Mouse (Mus musculus): Measurements from ENCODE around the gene Npb.

The Npb gene

DNA sequence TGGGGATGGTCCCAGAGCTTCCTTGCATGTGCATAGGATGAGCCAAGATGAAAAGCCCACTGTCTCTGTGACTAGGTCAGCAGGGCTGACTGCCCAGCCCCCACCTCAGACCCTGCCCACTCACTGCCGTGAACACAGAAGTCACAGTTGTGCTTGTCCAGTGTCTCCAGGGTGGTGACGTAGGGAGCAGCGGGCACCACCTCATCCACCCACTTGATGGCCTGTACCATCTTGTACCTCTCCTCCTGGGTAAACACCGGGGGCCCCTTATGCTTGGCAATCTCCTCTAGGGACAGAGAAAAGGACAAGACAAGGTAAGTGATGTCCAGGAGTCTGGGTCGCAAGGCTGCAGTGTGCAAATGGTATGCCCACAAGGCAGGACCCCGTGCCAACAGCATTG is 6.9 kb downstream of the Npb start:
- DNase-seq (ENCODE audit: low spot score in 2 of 2) = no peak

DNA sequence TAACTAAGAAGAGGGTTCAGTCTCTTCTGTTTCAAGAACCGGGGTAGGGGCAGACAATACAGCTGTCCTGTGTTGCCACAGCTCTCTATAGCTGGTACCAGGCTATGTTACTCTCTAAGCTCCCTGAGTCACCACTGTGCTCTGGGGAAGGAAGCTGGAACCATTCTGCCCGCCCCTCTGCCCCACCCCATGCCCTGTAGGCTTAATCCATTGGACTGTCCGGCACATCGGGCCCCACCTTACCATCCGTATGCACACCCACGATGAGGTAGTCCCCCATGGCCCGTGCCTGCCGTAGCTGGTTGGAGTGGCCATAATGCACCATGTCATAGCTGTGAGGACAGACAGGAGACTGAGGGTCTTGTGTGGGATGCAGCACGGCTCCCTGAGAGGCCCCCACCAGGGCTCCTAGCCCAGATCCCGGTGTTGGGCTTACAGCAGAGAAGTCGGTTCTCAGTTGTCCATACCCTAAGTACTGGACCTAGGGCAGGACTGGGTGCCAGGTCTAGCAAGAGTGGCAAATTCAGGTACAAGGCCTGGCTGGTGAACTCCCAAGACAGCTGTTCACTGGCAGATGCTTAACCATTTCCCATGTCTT is 7.4 kb downstream of the Npb start:
- DNase-seq (ENCODE audit: low spot score in 2 of 2) = no peak

DNA sequence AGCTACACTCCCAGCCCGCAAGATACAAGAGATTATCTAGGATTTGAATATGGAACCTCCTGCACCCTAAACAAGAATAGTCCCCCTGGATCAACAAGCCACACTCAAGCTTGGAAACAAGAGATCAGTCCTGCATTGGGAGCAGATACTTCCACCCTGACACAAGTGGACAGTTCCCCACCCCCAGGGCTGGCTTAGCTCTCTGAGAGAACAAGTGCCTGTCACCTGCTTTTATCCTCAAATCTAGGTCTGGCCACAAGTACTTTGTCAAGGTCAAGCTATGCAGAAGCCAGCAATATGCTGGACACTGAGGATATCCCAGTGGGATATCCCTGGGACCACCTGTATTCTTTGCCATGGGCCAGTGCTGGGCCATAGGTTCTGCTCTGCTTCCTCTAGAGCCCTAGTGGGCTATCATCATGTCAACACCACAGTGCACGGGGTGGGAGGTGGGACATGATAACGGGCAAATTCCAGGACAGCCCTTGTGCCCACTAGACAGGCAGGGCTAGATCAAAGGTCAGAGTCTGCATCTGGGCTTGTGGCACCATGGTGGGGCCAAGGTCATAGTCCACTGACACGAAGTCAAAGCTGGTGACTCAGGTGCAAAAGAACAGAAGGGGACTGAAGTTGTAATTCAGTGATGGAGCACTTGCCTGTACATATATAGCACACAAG is 8.5 kb downstream of the Npb start:
- DNase-seq (ENCODE audit: low spot score in 2 of 2) = no peak

DNA sequence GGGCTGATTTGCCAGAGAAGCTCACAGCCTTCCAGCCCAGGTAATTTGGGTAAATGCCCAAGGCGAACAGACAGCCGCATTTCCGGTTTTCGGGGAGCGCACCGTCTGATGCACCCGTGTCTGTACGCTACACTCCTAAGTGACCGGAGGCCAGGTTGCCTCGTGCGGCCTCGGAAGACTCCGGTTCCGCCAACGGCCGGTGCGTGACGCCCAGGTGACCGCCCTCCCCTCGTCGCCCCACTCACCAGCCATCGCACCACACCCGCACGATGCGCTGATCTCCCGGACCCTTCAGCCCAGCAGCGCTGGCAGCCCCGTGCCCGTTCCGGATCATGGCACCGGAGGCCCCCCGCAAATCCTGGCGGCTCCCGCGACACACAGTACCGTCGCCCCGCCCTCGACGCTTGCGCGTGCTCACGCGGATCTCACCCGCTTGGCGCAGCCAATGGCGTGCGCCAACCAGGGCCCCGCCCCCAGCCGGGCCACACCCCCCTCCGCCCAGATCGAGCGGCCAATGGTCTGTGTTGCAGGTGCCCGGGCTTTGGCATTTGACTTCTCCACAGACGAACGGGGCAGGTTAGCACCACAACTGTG is 9.3 kb downstream of the Npb start, which contains the start of gene Pcyt2:
Gene Pcyt2 (minus strand): TSS at position 418 of the 594 bp plus-strand sequence.
- peak; percentile 88 to 92 for DNase-seq (ENCODE audit: low spot score in 2 of 2)

DNA sequence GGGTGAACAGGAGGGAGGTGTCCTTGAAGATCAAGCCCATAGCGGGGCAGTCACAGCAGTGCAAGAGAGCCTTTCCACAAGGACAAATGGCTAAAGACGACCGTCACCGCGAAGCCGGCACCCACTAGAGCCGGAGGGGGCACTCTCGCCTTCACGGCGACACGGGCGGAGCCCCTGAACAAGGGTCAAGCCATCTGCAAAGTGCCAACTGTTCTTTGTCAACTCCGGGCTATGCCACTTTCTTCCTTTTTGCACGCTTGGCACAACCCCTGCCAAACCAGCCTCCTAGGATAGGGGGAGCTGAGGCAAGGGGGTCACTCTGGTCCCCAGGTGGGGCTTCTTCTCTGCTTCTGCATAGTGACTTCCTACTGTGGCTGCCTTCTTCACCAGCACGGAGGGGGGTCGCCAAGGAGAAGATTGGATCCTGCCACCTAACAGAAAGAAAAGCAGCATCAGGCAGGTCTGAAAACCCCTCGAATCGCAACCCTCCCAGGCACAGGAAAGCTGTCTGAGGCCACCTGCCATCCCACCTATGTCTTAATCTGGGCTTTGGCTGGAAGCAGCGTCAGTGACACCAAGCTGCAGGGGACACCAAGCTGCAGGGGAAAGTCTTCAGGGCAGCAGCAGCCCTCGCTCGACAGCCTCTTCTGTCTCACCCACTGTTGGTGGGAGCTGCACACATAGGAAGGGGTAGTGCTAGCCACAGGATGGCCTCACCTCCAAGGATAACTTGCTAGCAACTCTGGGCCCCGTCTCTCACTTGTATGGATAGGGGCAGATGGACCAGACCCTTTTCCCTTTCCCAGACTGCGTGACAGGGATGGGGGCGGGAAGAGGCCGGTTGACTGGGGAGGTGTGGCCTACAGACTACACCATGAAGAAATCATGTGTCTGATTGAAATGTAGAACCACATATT is 10.6 kb downstream of the Npb start:
- DNase-seq (ENCODE audit: low spot score in 2 of 2) = no peak

DNA sequence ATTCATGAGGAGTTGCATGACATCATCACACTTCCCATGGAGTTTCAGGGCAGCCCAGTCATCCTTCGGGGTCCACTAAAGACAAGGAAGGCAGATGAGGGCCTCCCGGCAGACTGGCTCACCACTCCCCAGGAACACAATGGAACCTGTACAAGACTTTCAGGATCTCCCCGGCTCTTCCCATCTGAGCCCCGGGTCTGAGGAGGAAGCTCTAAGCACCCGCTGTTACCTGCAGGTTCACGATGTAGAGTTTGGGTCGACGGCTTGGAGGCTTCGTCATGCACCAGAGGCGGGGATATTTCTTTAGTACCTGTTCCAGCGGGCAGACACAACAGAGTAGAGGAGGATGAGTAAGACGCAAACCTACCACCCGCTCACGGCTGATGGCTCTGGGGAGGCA is 11.9 kb downstream of the Npb start:
- DNase-seq (ENCODE audit: low spot score in 2 of 2) = no peak

DNA sequence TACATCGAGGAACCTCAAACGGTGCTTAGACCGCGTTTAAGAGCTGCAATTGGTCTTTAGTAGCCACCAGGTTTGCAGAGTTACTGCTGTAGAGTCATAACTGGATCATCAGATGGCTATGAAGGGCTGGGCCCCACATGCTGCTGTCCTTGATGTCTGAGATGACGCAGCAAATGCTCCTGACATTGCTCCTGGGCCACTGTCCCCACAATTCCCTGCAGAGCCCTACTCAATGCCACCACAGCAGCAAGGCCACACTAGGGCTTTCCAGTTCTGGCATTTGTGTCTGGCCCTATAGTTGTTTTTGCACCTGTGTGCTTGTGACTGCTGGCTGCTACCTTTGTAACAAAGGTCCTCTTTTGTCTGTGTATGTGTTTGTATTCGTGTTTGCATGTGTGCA is 14.5 kb downstream of the Npb start:
- DNase-seq (ENCODE audit: low spot score in 2 of 2) = no peak

DNA sequence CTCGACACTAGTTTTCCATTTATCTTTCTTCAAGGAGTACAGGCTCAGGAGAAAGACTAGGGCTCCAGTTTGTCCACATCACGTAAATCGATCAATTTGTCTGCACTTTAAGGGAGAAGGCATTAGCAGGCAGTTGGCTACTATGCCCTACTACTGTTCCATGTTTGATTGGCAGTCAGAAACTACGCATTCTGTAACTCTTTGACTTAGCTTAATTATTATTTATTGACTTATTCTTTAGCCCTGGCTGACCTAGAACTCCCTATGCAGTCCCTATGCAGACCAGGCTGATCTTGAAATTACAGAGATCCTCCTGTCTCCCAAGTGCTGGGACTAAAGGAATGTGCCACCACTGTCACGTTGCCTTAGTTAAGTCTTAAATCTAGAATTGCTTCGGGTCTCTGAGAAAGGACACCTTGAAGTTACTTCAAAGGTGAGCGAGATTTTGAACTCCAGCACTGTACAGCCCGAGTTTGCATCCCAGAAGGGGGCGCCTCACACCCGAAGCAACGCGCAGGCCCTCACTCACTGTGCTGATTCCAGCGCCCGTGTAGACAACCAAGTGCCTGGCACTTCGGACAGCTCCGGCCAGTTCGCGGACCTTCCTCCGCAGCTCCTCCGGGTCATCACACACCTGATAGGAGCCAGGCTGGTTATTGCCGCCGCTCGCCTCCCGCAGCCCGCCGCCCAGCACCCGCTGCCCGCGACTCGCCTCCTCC is 15.8 kb downstream of the Npb start:
- DNase-seq (ENCODE audit: low spot score in 2 of 2) = peak; percentile 52 to 74

DNA sequence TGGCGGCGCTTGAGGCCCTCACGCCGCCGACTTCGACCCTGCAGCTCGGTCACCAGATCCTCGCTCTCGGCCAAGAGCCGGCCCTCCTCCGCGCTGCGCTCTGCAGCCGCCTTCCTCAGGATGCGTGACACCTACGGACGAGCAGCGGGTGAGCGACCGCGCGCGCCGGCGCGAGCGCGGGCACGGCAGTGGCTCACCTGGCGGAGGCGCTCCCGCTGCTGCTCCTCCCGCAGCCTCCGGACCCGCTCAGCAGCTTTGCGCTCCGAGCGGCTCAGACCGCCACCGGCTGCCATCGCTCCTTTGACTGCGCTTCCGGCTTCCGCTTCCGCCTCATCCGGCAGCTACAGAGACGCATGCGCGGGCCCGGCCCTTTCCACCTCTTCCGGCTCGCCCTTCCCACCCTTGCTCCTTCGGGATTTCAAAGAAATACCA is 16.4 kb downstream of the Npb start:
- DNase-seq (ENCODE audit: low spot score in 2 of 2) = peak; percentile 75 to 82

DNA sequence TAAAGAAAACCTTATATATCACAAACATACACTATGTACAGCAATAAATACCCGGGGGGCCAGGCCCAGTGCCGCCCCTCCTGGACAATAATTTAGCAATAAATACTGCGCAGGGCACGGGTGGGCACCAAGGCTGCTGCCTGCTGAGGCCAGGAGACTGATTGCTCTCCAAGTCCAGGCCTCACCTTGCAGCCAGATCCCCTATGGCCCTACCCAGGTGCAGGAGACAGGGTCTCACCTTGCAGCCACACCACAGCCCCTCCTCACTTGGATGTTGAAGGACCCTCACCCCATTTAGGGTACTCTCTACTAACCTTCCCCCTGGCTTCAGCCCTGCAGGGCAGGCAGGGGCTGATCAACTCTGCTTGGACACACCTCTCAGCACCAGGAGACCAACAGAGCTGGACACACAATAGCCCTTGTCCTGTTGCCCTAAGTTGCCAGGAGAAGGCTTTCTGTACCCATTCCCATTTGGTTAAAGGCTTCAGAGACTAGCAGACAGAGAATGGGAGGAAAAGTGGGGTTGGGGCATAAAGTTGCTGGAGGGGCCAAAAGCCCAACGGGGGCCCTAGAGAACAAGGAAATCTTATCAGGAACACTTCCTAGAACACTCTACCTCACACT is 17.0 kb downstream of the Npb start, which contains the start of gene Sirt7:
Gene Sirt7 (minus strand): TSS at position 89 of the 624 bp plus-strand sequence.
- DNase-seq (ENCODE audit: low spot score in 2 of 2) = no peak

DNA sequence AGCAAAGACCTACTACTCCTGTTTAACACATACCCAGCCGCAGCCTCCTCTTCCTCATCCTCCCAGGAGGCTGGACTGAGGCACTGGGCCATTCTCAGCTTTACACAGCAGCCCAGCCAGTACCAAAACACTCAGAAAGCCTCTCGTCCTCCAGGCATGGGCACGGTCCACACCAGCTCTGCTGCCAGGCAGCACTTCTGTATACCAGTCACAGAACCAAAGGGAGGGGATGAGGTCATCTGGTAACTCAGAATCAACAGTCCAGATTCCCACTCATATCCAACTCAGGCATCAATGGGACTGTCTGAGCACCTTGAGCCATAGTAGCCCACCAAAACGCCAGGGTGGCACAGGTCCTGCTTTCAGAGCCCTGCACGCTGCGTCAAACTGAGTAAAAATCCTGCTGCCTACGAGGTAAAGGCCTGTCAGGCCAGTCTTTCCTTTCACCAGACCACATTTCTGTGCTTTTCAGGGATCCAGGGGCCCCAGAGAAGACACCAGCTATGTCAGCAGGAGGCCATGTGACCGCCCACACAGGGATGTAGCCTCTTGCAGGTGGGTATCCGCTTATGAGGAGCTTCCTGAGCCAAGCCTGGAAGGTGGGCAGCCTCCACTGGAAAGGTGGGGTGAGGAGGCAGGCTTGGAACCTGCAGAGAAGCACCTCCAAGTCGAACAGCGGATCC is 18.6 kb downstream of the Npb start:
- no peak for DNase-seq (ENCODE audit: low spot score in 2 of 2)

DNA sequence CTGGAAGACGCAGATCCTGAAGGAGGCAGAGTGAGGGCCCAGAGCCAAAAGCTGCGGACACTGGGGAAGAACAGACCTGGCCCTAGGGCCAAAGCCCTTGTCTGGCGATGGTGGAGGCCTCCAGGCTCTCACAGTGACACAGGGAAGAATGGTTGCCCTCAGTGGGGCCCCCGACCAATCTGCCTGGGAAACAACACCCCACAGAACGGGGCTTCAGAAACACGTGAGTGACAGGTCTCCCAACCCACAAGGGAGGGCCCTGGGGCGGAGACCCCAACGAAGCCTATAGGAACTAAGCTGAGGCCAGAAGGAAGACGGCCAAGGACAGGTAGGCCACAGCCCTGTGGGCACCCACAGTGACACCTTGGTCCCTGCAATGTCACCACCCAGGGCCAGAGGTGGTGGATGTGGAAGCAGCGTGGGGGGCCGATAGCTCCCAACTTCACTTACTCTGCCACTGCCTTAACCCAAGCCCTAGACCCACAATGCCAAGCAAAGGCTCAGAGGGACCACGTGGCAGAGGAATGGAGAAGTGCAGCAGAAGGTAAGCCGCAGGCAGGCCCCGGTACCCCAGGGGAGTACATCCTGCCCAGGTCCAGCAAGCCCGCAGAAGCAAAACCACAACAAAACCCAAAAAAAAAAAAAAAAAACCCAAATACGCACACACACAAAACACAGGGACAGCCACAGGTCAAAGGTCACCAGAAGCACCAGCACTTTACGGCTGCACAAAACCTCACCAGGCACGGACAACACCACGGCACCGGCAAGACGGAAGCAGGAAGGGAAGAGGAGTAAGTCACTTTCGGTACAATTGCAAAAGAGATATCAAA is 19.4 kb downstream of the Npb start:
- peak; percentile 67 to 77 for DNase-seq (ENCODE audit: low spot score in 2 of 2)

DNA sequence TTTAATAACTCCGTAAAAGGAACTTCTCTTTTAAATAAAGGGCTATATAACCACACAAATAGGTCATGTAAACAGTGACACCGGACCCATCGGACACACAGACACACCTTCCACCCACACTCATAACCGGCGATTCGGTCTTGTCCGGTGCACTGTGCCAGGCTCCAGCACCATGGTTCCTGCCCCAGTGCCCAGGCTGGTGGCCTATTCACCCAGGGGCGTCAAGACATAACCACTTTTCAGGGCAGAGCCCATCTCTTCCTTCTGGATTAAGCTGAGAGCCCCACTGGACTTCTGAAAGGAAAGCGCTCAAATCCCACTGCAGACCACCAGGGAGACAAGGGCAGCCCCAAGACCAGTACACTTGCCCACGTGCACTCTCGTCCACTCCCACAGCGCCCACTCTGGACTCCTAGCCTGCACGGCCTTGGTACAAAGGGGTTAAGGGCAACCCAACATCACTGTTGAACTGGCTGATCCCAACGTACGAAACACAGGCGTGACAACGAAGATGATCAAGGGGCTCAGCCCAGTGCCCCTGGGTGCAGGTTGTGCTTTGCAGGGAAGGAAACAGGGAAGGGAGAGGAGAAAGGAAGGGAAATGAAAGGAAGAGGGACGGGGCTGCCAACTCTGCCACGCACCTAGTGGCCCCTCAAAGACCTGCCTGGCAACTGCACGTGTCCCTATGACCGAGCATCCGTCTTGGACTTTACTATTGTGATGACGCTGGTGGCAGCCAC is 20.5 kb downstream of the Npb start:
- no peak for DNase-seq (ENCODE audit: low spot score in 2 of 2)

DNA sequence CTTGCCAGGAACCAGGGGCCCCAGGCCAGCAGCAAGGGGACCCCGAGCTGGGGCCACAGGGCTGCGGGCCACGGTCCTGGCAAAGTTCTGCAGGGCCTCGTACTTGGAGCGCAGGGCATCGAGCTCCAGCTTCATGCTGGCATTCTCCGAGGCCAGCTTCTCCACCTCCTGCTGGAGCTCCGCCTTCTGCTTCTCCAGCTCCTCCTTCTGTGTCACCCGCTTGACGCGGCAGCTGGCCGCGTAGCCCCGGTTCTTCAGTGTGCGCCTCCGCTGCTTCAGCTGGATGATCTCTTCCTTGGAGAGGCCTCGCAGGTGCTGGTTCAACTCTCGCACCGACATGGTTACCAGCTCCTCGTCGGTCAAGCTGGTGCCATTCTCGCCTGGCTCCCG is 21.1 kb downstream of the Npb start:
- peak; percentile 53 to 55 for DNase-seq (ENCODE audit: low spot score in 2 of 2)

DNA sequence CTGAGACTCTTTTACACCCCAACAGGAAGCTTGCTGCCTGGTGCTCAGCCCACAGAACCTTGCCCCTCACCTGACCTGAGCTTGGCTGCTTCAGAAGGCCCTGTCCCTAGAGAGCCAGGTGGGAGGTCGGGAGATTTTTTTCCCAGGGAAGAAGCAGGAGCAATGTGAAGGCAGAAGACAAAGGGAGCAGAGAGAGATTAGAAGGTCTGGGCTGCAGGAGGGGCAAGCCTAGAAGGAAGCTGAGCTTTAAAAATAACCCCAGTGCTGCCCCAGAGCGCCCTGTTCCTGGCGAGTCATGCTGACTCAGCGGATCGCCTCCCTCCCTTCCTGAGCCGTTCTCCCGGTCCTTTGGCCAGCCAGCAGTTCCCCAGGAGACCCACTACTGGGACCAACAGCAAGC is 21.6 kb downstream of the Npb start:
- no peak for DNase-seq (ENCODE audit: low spot score in 2 of 2)

DNA sequence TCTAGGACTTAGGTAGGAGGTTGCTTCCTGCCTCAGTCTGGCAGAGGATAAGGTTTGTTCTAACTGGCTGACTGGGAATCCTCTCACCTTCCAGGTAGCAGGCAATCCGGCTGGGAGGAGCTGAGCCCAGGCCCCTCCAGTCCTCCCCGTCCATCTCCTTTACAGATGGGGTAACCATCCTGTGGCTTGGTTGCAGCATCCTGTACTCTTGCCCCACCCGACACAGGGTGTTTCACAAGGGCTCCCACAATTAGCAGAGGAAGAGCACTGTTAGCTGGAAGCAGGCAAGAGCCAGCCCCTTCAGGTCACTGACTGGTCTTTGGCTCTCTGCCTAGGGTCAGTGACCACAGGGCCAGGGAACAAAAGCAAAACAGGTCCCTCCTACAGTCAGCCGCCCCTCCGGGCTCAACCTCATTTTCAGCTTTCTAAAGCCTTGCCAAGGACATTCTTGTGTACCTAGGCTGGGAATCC is 22.2 kb downstream of the Npb start:
- DNase-seq (ENCODE audit: low spot score in 2 of 2) = peak in 1 of 2 experiments; percentile 37

DNA sequence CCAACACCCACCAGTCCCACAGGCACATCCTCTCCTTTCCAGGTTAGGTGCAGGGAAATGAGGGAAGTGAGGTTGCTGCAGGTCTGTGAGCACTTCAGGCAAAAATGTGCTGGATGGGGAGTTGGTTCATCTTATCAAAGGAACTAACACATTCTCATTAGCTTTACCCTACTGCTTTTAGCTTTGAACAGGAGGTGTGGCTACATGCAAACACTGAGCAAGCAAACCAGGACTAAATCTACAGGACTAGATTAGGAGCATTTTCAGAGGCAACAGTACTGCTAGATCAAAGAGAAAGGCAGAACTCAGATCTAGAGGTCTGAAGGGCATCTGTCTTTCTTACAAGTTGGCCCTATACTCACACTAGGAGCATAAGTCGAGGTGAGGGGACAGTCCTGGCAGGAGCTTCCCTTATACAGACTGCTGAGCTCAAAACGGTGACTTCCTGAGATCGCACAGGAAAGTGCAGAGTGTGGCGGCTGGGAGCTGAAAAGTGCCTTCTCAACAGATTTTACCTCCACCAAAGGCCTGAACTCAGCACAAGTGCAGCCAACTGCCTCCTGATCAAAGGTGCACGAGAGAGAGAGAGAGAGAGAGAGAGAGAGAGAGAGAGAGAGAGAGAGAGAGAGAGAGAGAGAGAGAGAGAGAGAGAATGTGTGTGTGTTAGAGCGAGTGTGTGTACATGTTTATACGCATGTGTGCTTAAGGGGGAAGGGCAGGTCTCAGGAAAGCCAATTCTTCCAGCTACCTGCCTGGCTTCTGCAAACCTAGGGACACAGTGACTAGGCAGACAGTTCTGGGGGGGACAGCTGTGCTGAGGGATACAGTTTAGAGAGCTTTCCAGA is 22.8 kb downstream of the Npb start:
- DNase-seq (ENCODE audit: low spot score in 2 of 2) = no peak
